Mouse (Mus musculus) frontal cortex, postnatal 14 days (tissue): ENCODE results near the gene Tyw3.
A peak's percentile ranks its signal among the peaks of the same experiment; 100 is the strongest.
"Not testable (repeated sequence)": the region's sequence is repeated elsewhere in the genome, so short reads cannot be mapped to it uniquely, and the experiment has no call there.

Source experiments
- DNase-seq, 2 experiments: peaks; one replicate each; pipeline ENCODE4 v3.0.0; 2022; ENCODE audit warnings: low spot score in 2 of 2

Tyw3 gene

GRCm38 (mm10) chr3:154596934-154597554 lies at the start of gene Tyw3:
TSS of gene Tyw3 (minus strand) at chr3:154597104.
- peak; percentile 92 to 96 for DNase-seq

GRCm38 (mm10) chr3:154633091-154633490 lies 36.2 kb upstream of the Tyw3 start:
- no peak for DNase-seq

- DNase-seq, result not testable (repeated sequence)
Observed at GRCm38 (mm10) chr3:154631281-154631680, 34.4 kb upstream of the Tyw3 start.

DNA sequence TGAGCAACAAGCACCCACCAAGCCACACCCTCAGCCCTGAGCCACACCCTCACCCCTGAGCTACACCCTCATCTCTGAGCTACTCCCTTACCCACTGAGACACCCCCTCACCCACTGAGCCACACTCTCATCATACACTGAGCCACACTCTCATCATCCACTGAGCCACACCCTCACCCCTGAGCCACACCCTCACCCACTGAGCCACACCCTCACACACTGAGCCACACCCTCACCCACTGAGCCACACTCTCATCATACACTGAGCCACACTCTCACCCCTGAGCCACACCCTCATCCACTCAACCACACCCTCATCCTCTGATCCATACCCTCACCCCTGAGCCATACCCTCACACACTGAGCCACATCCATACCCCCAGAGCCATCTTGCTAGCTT lies 31.4 kb upstream of the Tyw3 start:
- no peak for DNase-seq

DNA sequence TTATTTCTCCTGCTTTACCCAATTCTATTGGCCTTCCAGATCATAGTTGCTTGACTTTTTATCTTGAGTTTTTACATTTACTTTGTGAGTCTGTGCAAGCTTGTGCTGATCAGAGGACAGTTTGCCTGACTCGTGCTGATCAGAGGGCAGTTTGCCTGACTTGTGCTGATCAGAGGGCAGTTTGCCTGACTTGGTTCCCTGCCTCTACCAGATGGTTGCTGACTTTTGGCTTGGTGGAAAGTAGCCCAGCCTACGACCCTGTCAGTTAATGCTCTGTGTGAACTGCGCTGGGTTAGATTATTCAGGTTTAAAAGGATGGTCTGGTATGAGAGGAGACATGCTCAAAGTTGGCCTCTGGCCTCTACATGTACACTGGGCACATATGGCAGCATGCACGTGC lies 19.2 kb upstream of the Tyw3 start:
- no peak for DNase-seq

GRCm38 (mm10) chr3:154615304-154615703 lies 18.4 kb upstream of the Tyw3 start:
- no peak for DNase-seq

DNA sequence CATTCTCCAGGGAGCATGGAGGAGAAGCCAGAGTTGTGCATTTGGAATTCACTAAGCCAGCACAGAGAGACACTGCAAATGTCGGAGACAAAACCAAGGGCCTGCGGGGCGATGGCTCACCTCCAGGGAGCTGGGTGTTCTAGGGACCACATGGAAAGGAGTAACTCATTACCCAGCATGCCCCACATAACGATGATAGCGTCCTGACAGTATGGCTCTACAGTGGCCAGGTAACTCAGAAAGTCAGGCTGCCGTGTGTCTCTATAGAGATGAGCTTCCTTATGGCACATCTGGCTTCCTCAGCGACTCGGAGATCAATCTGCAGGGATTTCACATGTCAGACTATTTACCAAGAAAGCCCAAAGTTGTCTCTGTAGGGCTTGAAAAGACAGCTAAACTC lies 17.9 kb upstream of the Tyw3 start:
- DNase-seq, result no peak

DNA sequence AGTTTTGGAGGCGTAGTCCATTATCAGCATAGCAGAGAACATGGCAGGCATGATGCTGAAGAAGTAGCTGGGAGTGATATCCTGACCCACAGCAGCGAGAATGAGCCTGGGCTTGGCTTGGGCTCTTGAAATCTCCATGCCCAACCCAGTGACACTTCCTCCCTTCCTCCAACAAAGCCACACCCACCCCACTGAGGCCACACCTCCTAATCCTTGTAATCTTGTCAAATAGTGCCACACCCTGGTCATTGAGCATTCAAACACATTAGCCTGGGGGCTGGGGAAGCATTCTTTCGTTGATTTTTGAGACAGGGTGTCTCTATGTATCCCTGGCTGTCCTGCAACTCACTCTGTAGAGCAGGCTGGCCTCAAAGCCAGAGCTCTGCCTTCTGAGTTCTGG lies 15.0 kb upstream of the Tyw3 start:
- DNase-seq, result no peak

GRCm38 (mm10) chr3:154607896-154608295 lies 11.0 kb upstream of the Tyw3 start:
- DNase-seq, result no peak

- DNase-seq, result no peak
Observed at GRCm38 (mm10) chr3:154604871-154605270, 8.0 kb upstream of the Tyw3 start.

DNA sequence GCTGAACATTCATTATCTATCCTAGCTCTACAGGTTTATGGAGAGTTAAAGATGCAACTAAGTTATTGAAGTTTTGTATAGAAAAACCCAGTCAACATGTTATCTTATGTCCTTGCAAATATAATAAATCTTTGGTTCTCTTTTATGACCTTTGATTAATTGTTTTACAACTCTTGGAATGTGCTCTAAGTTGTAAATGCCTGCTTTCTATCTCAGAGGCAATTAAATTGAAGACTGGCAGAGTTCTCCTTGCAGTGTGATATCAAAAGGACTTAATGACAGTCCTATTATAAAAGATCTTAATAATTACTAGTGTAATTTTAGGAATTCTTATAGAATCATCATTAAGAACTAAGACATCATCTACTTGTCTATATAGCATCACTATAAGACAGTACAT lies 5.2 kb upstream of the Tyw3 start:
- DNase-seq, result no peak

GRCm38 (mm10) chr3:154597561-154597960 lies 657 bp upstream of the Tyw3 start:
- DNase-seq, result no peak

- DNase-seq, result peak; percentile 84 to 91
Observed at GRCm38 (mm10) chr3:154596488-154596933, 393 bp downstream of the Tyw3 start, which contains the start of gene Cryz. TSS of gene Cryz (plus strand) at chr3:154596711.

GRCm38 (mm10) chr3:154594156-154594555 lies 2.7 kb downstream of the Tyw3 start:
- no peak for DNase-seq

GRCm38 (mm10) chr3:154593596-154593995 lies 3.3 kb downstream of the Tyw3 start:
- no peak for DNase-seq

GRCm38 (mm10) chr3:154591621-154592020 lies 5.3 kb downstream of the Tyw3 start:
- no peak for DNase-seq

DNA sequence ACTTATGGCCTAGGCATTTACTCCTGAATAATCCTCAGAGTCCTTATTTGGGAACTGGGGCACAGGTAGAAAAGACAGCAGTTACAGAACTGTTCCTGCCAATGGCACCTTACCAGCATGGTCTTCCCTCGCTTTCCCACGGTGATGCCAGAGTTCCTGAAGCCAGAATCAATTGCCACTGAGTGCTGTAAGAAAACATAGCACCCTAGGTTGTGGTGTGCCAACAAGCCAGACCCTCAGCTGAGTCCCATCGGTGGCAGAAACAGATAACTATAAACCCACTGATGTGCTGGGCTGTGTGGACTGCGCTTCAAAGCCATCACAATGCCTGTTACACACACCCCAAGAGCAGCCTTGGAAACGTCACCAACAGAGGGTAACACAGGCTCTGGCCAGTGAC lies 5.9 kb downstream of the Tyw3 start:
- no peak for DNase-seq

DNA sequence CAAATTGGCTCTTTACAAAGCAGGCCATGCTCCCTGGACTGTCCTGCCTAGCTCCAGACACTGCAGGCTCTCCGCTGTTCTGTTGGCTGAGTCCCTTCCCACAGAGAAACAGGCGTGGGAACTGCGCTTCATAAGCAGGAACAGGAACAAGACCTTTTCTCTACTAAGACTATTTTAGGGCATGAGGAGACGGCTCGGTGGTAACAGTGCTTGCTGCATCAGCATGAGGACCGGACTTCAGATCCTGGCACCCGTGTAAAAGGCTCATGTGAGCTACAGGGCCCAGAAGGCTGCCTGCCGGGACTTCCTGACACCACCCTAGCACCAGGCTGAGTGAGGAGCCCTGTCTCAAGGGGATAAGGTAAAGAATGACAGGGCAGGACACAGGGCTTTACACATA lies 12.6 kb downstream of the Tyw3 start:
- no peak for DNase-seq

- no peak for DNase-seq
Observed at GRCm38 (mm10) chr3:154577895-154578294, 19.0 kb downstream of the Tyw3 start.

DNA sequence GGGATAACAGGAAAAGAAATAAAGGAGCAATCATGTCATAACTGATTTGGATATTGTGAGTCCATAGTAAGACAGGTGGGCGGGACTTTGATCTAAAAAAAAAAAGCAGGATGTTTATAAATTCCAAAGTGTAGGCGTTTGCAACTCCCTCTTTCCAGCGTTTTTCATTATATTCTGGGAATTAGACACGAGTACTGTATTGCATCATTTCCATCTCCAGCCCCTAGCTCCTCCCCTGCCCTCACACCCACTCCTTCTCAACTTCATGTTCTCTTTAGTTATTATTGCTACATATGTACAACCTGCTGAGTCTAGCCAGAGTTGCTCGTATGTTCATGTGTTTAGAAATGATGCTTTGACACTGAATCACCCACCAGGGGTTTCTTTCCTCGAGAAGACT lies 23.2 kb downstream of the Tyw3 start:
- no peak for DNase-seq

- peak in 1 of 2 experiments; percentile 64 for DNase-seq
Observed at GRCm38 (mm10) chr3:154572341-154572972, 24.4 kb downstream of the Tyw3 start.

- no peak for DNase-seq
Observed at GRCm38 (mm10) chr3:154570786-154571185, 26.1 kb downstream of the Tyw3 start.

- DNase-seq, result no peak
Observed at GRCm38 (mm10) chr3:154570029-154570575, 26.8 kb downstream of the Tyw3 start.
